Mouse (Mus musculus) cerebellum, postnatal 25 days (tissue): ENCODE data around the gene Ifi203.
"Not testable (repeated sequence)": the region's sequence is repeated elsewhere in the genome, so short reads cannot be mapped to it uniquely, and the experiment has no call there.

Experiments
- DNase-seq, 2 experiments: peaks; one replicate each; pipeline ENCODE4 v3.0.0; 2021; ENCODE audit warnings: mixed read lengths in 2 of 2

Gene Ifi203

DNA sequence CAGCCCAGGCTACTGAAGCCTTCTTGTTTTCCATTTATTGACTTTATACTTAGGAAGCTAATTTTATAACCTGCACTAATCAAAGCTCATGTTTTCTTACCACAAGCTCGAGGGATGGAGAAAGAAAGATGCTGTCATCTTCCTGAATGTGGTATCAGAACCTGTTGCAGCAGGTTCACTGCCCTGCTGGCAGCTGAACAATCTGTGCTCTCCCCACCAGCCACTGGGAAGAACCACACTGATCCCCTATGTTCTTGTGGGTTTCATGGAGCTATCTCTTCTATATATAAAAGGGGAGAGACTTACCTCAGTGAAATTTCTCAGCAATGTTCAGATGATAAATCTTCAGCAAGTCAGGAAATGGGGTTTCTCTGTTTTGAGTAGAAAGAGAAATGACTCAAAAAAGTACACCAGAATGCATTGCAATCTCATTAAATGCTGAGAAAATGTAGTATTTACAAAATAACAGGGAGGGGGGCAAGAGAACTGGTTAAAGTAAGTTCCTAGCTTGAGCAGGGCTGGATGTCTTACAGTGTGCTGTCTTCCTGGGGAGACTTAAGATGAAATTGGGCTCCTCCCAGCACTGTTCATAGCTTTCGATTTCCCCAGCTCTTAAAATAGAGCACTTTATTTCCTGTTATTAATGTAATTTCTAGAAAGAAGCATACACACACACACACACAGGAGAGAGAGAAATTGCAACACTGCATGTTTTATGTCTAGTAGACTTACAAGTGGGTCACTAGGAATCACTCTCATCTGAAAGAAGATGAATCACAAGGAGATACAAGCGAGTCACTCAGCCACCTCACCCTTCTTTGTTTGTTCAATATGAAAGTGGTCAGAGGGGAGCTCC, at the start of gene Ifi203, which contains the start of gene Mndal:
TSS of gene Ifi203 (minus strand) at position 749 of the 856 bp plus-strand sequence.
TSS of gene Mndal (minus strand) at position 568 of the 856 bp plus-strand sequence.
- peak in 1 of 2 experiments; percentile 4 for DNase-seq

DNA sequence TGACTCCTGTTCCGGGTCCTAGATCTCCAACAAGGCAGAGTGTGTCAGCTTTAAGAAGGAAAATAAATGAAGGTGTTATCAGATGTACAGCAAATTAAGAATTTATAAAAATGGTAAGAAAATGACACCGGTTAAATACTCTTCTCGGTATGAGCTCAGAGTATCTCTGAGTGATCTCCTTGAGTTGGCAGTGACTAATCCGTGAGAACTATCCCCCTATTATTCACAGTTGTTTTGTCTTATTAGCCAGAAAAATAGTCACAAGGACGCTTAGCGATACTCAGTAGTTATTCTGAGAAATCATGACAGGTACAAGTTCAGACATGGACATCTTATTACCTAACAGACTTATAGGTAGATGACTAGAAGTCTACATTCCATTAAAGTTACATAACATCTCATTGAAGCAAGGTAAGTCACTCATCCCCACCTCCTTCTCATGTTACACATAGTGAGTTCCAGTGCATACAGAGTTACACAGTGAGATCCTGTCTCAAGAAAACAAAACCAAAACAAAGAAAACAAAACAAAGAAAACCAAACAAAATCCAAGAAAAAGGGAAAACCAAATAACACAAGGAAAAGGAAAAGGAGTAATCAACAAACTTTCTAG, 40.3 kb upstream of the Ifi203 start, which contains the start of gene Ifi202b:
TSS of gene Ifi202b (minus strand) at position 51 of the 612 bp plus-strand sequence.
- DNase-seq = not testable (repeated sequence)

DNA sequence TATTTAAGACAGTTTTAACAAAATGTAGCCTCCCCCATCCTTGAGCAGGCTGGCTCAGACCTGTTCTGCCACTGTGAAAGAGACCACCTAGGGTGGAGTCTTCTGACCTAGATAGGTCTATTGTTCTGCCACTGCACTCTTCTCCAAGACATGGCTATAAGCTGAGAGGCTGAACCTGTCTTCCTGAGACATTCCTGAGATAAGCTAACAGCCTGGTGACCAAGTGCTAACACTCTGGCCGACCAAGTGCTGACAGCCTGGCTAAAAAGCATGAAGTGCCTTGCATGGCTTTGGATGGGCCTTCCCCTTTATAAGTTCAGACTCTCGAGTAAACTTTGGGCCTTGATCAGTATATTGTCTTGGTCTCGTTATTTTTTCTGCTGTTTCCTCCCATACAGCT, 38.6 kb upstream of the Ifi203 start:
- not testable (repeated sequence) for DNase-seq

DNA sequence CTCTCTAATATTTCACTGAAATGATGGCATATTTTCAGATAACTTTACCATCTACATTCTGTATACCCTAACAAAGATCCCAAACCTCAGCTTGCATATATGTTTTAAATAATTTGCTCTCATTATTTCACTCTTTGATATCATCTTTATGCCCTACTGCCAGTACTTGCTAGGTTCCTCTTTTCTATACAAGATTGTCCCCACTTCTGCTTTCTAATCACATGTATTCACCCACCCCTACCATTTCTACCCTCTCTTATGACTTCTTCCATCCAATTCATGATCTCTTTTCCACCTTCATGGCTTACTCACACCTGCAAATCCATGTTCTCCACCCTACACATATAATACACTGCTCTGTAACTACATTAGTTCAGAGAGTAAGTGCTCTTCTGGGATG, 35.1 kb upstream of the Ifi203 start:
- DNase-seq = no peak

DNA sequence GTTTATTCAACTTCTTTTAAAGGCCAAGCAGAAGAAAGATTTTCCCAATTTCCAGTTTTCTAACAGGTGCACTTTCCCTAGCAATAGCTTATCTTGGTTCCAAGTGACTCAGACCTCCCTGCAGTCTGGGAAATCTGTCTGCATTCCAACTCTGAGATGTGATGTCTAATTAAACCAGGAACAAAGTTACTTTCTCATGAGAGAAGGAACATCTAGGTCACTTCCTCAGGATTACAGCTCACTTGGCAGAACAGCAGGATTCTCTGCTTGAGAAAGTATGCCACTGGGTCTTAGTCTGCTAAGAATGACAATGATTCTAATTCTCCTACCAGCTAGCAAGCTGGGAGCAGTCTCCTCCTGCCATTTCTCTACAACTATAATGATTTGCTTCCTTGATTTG, 30.6 kb upstream of the Ifi203 start:
- DNase-seq = no peak

DNA sequence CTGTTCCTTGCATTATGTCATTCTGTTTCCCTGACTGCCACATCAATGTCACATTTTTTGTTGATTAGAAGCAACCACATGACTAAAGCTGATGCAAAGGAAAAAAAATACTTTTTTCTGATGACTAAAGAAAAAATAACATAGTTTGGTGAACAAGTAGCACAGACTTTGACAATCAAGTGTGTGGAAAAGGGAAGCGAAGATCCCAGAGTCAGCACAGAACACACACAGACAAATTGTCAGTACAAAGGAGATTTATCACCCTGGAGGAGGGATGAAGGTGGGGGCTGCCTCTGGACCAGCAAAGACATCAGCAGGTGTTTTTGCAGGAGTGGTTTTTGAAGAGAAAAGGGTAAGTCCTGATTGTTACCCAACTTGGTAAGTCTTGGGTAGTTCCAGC, 19.0 kb upstream of the Ifi203 start:
- not testable (repeated sequence) for DNase-seq

DNA sequence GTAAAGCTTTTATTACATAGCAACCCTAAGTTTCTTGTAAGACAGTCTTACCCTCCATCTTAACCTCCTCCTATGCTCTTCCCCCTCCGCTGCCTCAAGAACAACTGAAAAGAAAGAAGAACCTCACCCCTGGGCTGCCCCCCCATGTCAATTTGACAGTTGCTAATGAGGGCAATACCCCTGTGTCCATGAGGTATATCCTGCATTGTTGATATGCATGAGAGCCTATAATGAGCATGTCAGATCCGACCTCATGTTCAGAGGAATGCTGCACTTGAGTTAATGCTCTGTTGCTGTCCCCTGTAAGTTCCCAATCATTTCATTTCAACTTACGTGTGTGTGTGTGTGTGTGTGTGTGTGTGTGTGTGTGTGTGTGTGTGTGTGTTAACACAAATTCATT, 17.5 kb upstream of the Ifi203 start:
- not testable (repeated sequence) for DNase-seq

DNA sequence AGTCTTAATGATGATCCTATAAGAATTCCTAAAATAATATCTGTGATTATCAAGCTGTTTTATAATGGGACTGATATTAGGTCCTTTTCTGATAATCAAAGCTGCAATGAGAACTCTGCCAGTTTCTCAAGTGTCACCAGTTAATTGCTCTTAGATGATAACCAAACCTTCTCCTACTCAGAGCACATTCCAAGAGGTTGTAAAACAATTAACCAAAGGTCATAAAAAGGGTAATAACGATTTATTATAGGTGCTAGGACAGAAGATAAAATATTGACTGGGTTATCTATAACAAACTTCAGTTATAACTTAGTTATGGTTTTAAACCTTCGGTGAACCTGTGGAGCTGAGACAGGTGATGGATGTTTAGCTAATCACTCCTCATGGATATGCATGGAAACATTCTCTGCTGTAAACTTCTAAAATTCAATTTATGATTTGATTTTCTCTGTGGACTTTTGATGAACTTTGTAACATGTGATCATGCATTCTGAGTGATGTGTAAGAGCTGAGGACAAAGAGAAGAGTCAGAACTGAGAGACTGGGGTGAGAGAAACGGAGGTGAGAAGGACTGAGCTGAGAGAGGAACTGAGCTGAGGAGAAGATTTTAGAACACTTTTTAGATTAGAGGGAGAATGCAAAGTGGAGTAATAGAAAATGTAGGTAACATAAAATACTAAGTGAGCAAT, 13.5 kb upstream of the Ifi203 start:
- not testable (repeated sequence) for DNase-seq

DNA sequence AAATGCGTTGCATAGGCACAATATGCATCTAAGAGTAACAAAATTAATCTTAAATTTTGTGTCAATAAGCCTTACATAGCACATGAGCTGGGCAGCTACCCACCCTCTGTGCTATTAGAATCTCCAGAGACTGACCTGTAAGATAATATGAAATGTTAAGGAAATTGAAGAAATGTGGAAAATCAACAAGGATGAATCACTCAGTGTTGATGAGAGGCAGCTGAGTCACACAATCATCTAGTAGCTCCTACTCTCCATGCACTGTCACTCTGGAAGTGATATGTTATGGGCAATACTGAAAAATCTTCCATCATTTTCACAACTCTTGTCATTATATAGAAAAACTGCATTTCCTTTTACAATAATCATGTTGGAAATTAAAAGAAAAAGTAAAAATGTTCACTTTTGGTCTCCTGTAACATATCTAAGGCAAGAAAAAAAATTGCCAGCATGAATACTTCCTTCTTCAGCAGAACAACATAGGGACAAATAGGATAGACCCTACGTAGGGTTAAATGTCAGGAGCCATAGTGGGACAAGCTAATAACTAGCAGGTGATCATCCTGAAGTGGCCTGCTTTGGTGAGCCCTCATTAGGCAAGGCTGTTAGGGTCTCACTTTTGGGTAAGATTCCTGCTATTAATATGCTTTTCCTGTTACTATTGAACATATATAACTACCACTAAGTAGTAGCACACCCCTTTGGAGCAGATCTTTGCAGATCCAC, 12.8 kb upstream of the Ifi203 start:
- no peak for DNase-seq

DNA sequence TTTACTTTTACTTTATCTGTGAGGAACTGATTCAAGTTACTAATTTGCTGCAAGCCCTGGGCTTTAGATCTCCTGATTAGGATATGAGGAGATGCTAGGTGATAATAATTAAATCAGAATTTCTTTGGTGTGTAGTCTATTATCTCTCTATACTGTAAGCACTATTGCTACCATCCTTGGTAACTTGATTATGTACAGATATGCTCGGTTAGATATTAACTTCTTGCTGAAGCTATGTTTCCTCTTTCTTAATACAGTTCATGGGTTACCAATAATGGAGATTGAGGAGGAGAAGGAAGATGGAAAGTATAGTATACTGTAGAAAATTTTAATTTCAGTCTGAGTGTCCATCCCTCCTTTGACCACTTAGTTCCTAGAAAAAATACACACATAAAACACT, 11.1 kb upstream of the Ifi203 start:
- DNase-seq = no peak

DNA sequence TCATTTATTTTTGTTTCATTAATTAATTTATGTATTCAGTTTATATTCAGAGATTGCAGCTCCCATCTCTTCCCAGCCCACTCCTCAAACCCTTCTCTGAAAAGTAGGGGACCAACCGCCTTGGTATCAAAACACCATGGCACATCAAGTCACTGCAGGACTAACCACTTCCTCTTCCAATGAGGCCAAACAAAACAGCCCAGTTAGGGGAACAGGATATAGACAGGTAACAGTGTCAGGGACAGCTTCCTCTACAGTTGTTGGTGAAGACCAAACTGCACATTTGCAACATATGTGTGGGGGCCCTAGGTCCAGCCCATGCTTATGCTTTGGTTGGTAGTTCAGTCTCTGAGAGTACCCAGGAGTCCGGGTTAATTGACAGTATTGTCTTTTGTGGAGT, 6.6 kb upstream of the Ifi203 start:
- not testable (repeated sequence) for DNase-seq

DNA sequence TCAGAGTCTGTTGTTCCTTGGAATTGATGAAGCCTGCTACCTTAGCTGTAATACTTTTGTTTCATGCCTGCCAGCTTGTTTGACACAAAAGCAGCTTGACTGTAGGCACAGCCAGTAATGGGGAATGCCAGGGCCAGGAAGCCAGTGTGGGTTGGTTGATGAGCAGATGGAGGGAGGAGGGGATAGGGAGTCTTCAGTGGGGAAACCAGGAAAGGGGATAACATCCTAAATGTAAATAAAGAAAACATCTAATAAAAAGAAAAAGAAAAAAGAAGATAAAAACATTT, 251 bp upstream of the Ifi203 start:
- peak; percentile 27 to 48 for DNase-seq

DNA sequence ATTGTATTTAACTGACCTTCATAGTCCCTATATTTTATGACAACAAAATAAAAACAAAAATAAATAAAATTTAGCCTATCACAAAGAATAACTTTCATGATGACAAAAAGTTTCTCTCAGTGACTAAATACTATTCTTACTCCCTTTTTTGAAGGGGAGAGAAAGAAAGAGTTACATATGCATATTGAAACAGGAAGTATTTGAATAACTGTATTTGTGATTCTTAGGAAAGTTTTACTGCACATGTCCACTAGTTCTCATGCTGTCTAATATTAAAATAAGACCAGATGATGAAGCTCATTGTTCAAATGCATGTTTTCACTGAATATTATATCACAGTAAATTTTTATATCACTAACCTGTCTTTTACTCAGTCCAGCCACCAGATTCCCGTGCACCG, 950 bp downstream of the Ifi203 start:
- DNase-seq = not testable (repeated sequence)

DNA sequence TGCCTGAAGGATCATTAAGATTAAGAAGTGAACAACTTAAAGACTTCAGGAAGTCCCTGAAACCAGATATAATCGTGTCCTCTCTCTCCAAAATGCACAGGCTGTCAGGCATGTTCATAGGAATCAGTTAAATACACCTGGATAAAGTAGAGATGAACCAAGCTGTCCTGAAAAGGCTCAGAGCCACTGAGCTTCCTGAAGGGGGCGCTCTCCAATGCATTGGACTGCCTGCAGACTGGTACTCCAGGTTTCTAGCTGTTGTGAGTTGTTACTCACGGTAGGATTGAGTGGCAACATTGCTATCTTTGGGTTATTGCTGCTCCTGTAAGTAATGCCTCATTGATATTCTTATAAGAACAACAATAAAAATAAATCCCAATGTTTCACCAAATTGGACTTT, 23.2 kb downstream of the Ifi203 start:
- not testable (repeated sequence) for DNase-seq

DNA sequence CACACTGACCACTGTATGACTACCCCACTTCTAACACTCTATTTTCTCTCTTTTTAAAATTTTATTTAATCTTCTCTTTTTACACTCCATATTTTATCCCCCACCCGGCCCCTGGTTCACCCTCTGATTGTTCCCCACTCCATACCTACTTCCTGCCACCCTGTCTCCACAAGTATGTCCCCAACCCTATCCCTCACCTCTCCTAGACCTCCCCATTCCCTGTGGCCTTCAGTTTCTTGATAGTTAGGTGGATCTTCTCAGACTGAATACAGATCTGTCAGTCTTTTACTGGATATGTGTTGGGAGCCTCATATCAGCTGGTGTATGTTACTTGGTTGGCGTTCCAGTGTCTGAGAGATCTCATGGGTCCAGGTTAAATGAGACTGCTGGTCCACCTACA, 27.9 kb downstream of the Ifi203 start:
- DNase-seq = no peak

DNA sequence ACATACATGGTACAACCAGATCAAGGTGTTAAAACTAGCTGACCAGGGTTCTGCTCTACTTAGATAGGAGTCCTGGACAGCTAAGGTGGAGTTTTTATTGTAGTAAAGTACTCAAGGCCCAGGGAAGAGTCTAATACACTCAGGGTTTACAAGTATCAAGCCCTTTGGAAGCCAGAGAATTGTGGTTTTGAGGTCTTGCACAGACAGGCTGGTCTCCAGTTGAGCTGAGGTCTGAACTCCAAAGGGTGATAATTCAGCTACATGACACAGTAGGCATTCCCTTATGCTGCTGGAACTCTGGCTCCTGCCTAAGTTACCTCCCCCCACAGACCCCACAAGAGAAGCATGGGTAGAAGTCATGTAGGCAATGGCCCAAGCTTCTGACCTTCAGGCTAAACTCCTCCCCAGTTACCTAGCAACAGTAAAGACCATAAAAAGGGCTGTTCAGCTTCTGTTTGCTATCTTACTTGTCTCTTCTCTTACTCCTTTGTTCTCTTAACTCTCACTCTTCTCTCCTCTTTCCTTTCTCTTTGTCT, 29.1 kb downstream of the Ifi203 start:
- not testable (repeated sequence) for DNase-seq

DNA sequence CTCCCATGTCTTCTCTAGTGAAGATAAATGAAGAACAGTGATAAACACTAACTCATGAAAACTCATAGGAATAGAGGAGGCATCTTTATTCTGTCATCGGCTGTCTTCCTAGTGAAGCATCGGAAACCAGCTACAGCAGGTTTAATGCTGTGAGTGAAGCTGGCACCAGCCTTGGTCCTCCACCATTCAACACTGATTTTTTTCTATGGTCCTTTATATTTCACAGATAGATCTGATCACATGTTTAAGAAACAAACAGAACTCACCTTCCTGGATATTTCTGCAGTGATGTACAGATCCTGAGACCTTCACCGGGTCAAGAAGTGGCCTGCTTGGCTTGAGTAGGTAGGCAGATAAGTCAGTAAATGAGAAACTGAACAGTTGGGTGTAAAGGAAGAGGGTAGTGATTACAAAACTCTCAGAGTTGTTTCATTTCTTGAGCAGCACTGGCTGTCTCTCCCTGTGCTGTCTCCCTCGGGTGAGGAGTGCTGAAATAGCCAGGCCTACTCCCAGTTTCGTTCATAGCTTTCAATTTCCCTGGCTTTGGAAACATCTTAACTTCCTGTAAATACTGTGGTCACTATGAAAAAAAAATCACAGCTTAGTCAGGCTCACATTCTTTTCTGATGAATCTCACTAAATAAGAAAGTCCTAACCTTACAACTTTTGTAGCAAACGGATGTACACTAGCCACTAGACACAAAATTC, 29.8 kb downstream of the Ifi203 start, which contains the start of gene Ifi211:
TSS of gene Ifi211 (minus strand) at position 499 of the 708 bp plus-strand sequence.
- DNase-seq = not testable (repeated sequence)

DNA sequence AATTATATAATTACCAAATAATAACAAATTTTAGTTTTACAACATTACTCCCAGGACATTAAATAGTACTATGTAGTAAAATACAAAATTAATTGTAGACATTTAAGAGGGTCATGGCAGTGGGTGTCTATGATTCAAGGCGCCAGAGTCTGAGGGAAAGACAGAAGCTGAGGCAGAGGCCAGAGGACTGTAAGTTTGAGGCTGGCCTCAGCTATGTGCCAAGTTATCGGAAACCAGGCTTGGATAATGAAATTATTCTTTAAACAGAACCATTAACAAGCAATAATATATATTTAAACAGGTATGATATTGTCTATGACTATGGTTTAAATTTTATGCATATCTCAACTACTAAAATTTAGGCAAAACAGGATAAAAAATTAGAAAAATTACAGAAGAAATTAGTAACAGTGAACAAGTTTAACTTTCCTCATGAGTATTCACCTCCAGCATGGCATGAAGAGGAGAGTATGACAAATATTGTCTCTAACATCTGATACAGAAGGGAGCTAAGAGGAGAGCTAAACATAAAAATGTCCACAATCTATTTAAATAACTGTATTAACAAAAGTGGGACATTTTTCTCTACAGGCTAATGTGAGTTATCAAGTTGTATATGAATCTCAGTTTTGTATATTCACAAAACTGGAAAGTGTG, 30.5 kb downstream of the Ifi203 start:
- DNase-seq = no peak

DNA sequence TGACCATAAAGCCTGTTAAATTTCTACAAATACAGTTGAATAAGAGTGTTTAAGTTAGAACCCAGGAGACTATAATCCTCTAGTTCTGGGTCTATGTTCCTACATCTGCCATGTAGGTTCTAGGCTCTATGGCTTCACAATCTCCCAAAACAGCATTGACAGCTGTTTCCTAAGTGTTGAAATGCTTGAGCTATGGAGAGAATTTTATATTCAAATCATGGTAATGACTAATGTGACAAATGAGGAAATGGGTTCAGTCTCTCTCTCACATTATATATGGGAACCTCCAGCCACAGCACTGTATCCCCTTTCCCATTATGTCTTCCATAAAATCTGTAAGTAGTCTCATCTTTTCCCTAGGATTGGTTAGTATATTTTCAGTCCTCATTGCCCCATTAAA, 34.1 kb downstream of the Ifi203 start:
- DNase-seq = not testable (repeated sequence)

DNA sequence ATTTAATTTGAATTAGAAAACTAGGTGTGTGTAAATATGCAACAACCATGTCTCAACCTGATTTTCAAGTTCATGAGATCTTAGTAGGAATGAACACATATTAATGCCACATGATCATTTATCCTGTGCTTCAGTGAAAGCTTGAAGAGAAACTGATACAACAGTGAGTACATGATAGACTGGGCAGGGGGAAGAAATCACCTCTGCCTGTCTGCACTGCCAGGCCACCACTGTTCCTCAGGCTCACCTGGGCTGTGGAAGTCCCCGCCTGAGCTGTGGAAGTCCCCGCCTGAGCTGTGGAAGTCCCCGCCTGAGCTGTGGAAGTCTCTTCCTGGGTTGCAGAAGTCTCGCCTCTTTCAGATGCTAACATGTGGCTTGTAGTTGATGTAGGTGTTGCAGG, 36.6 kb downstream of the Ifi203 start:
- not testable (repeated sequence) for DNase-seq

DNA sequence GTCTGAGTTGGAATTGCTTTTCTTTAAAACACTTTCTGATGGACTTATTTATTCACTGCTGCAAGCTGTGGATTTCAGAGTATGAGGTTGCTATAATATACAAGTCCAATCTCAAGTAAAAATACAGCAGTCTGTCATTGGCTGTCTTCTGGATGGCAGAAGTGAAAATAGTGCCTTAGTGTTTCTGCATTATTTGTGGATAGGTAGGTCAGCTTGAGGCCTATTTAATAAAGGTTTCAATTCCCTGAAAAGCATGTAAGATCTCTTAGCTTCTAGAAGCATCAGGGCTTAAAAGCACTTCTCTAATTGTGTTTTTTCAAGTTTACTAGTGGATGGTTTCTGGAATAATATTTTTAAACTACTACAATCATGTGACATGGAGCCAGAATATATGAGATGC, 52.7 kb downstream of the Ifi203 start:
- DNase-seq = not testable (repeated sequence)
